Mouse (Mus musculus) thymus, adult 2 months (tissue): ENCODE measurements around the gene Cd300lf. TPM values are rescaled to one million over a fixed set of nuclear protein-coding genes. Genes with fewer than 3 reads are reported as not detected.

ENCODE experiments used
- DNase-seq: peaks from one replicate; pipeline ENCODE4 v3.0.0; 2021
- H3K27ac ChIP-seq: fragments of 200-500 bp; 2 replicates; pipeline ENCODE4 v1.5.1; 2012; ENCODE audit warnings: low read length, control low read depth; ENCODE audit not compliant: control insufficient read depth, insufficient read depth
- H3K27me3 ChIP-seq: fragments of 200-500 bp; 2 replicates; pipeline ENCODE4 v1.6.1; 2012; ENCODE audit warnings: mild to moderate bottlenecking, low read length, moderate library complexity, mixed read lengths; ENCODE audit not compliant: control insufficient read depth, insufficient read depth
- H3K36me3 ChIP-seq: fragments of 200-500 bp; 2 replicates; pipeline ENCODE4 v1.6.1; 2012; ENCODE audit warnings: mild to moderate bottlenecking, low read length, moderate library complexity; ENCODE audit not compliant: control insufficient read depth, insufficient read depth
- H3K4me1 ChIP-seq: fragments of 200-500 bp; replicated peaks from 2 replicates; pipeline ENCODE4 v1.6.1; 2012; ENCODE audit warnings: low read length; ENCODE audit not compliant: control insufficient read depth, insufficient read depth
- H3K4me3 ChIP-seq: fragments of 200-500 bp; 2 replicates; pipeline ENCODE4 v1.5.1; 2012; ENCODE audit warnings: mild to moderate bottlenecking, low read length, control low read depth, moderate library complexity; ENCODE audit not compliant: control insufficient read depth, insufficient read depth
- CTCF ChIP-seq: fragments of 200-500 bp; IDR thresholded peaks from 2 replicates; pipeline ENCODE4 v1.5.1; 2012; ENCODE audit warnings: mild to moderate bottlenecking, control low read depth, low read length, moderate library complexity, borderline replicate concordance; ENCODE audit not compliant: control insufficient read depth, poor library complexity, insufficient read depth; ENCODE audit errors: extremely low read depth
- POLR2A ChIP-seq: fragments of 200-500 bp; IDR thresholded peaks from 2 replicates; pipeline ENCODE4 v1.6.1; 2012; ENCODE audit warnings: mild to moderate bottlenecking, low read length, control low read depth, moderate library complexity; ENCODE audit not compliant: control insufficient read depth, poor library complexity, insufficient read depth; ENCODE audit errors: extremely low read depth
- WGBS: fragments of 180-500 bp; shearing (Covaris S2); methylation state at CpG from one replicate; pipeline ENCODE4 v1.1.7; 2018; 5-methylcytosine and 5-hydroxymethylcytosine counted together
- polyA plus RNA-seq: library from polyadenylated mRNA; depleted of rRNA; stranded (reverse); fragments of >200 nt; gene quantifications from 2 replicates; pipeline ENCODE4 v1.2.3, GENCODE M21; 2012

The Cd300lf gene
- polyA plus RNA-seq, 1 experiment: 10.4 TPM

- 26% methylated on average over 13 of the region's 13 CpGs for WGBS
- no peak overlapping the region for H3K4me3 ChIP-seq
- no peak overlapping the region for H3K27ac ChIP-seq
- TF ChIP-seq CTCF: 0 out of 2 replicates have a peak, but pooled peaks have one; percentile 52
- TF ChIP-seq POLR2A: no peak
- no peaks in the 10 kb centered on the region for H3K4me1 ChIP-seq
- peak; percentile 32 for DNase-seq
- H3K36me3 ChIP-seq: no peaks in the 10 kb centered on the region
- H3K27me3 ChIP-seq: no peaks in the 10 kb centered on the region
These were observed 52.9 kb downstream of the Cd300lf start for GRCm38 (mm10) chr11:115080886-115081285.

GRCm38 (mm10) chr11:115078680-115079079 lies 55.1 kb downstream of the Cd300lf start:
- Histone ChIP-seq H3K4me3 (no peak overlapping the region), H3K27me3 (no peaks in the 10 kb centered on the region), H3K27ac (no peak overlapping the region), H3K36me3 (no peaks in the 10 kb centered on the region), H3K4me1 (no peaks in the 10 kb centered on the region)
- TF ChIP-seq CTCF: no peak
- TF ChIP-seq POLR2A: no peak
- 92% methylated on average over 5 of the region's 5 CpGs for WGBS
- DNase-seq: no peak

- DNase-seq: no peak
- H3K36me3 ChIP-seq: no peaks in the 10 kb centered on the region
- TF ChIP-seq POLR2A (no peak), CTCF (no peak)
- WGBS: 100% methylated on average over 1 of the region's 1 CpGs
- H3K4me3 ChIP-seq: no peak overlapping the region
- H3K27me3 ChIP-seq: no peaks in the 10 kb centered on the region
- no peak overlapping the region for H3K27ac ChIP-seq
- no peaks in the 10 kb centered on the region for H3K4me1 ChIP-seq
These were observed 56.4 kb downstream of the Cd300lf start for GRCm38 (mm10) chr11:115077436-115077835.

GRCm38 (mm10) chr11:115075859-115076258 lies 57.9 kb downstream of the Cd300lf start:
- 90% methylated on average over 5 of the region's 5 CpGs for WGBS
- H3K4me1 ChIP-seq: no peaks in the 10 kb centered on the region
- no peak overlapping the region for H3K27ac ChIP-seq
- H3K27me3 ChIP-seq: no peaks in the 10 kb centered on the region
- no peak for DNase-seq
- TF ChIP-seq POLR2A (no peak), CTCF (no peak)
- H3K36me3 ChIP-seq: no peaks in the 10 kb centered on the region
- H3K4me3 ChIP-seq: no peak overlapping the region

- DNase-seq: no peak
- H3K4me3 ChIP-seq: no peak overlapping the region
- TF ChIP-seq POLR2A (no peak), CTCF (no peak)
- H3K36me3 ChIP-seq: no peaks in the 10 kb centered on the region
- WGBS: 64% methylated on average over 7 of the region's 7 CpGs
- H3K4me1 ChIP-seq: no peaks in the 10 kb centered on the region
- no peak overlapping the region for H3K27ac ChIP-seq
- H3K27me3 ChIP-seq: no peaks in the 10 kb centered on the region
These were observed 58.4 kb downstream of the Cd300lf start for GRCm38 (mm10) chr11:115075407-115075806.

GRCm38 (mm10) chr11:115073002-115073401 lies 60.8 kb downstream of the Cd300lf start:
- WGBS: 86% methylated on average over 5 of the region's 5 CpGs
- H3K36me3 ChIP-seq: no peaks in the 10 kb centered on the region
- no peaks in the 10 kb centered on the region for H3K4me1 ChIP-seq
- H3K27me3 ChIP-seq: no peaks in the 10 kb centered on the region
- H3K27ac ChIP-seq: no peak overlapping the region
- TF ChIP-seq POLR2A: no peak
- TF ChIP-seq CTCF: no peak
- no peak for DNase-seq
- H3K4me3 ChIP-seq: no peak overlapping the region
